Mouse (Mus musculus): ENCODE measurements around the gene Cebpe.

Gene Cebpe

GRCm38 (mm10) chr14:54712074-54712473 is at the start of gene Cebpe:
Gene Cebpe, minus strand, starts transcription at chr14:54712174.
- in situ Hi-C loops (cut with MboI, MseI), result loop anchor here (5.0 kb wide), 1 partner anchor 75 kb away; no protein-coding TSS in a partner anchor

- in situ Hi-C loops (cut with MboI, MseI), result no loop called here
Measured at GRCm38 (mm10) chr14:54756382-54756781, 44.4 kb upstream of the Cebpe start.

- in situ Hi-C loops (cut with MboI, MseI), result no loop called here
Measured at GRCm38 (mm10) chr14:54754602-54755018, 42.6 kb upstream of the Cebpe start.

- in situ Hi-C loops (cut with MboI, MseI), result no loop called here
Measured at GRCm38 (mm10) chr14:54753986-54754601, 42.1 kb upstream of the Cebpe start.

GRCm38 (mm10) chr14:54752938-54753337 is 41.0 kb upstream of the Cebpe start:
- in situ Hi-C loops (cut with MboI, MseI), result no loop called here

GRCm38 (mm10) chr14:54751768-54752167 is 39.8 kb upstream of the Cebpe start:
- in situ Hi-C loops (cut with MboI, MseI), result no loop called here

- in situ Hi-C loops (cut with MboI, MseI), result no loop called here
Measured at GRCm38 (mm10) chr14:54749238-54749637, 37.3 kb upstream of the Cebpe start.

GRCm38 (mm10) chr14:54747942-54748917 is 36.3 kb upstream of the Cebpe start:
- in situ Hi-C loops (cut with MboI, MseI), result no loop called here

- in situ Hi-C loops (cut with MboI, MseI), result no loop called here
Measured at GRCm38 (mm10) chr14:54746038-54746437, 34.1 kb upstream of the Cebpe start.

GRCm38 (mm10) chr14:54744473-54744872 is 32.5 kb upstream of the Cebpe start:
- in situ Hi-C loops (cut with MboI, MseI), result no loop called here

GRCm38 (mm10) chr14:54742375-54742774 is 30.4 kb upstream of the Cebpe start:
- in situ Hi-C loops (cut with MboI, MseI), result no loop called here

GRCm38 (mm10) chr14:54741721-54742120 is 29.7 kb upstream of the Cebpe start:
- in situ Hi-C loops (cut with MboI, MseI), result no loop called here

- in situ Hi-C loops (cut with MboI, MseI), result no loop called here
Measured at GRCm38 (mm10) chr14:54737634-54738033, 25.7 kb upstream of the Cebpe start.

GRCm38 (mm10) chr14:54736555-54737552 is 24.9 kb upstream of the Cebpe start:
- in situ Hi-C loops (cut with MboI, MseI), result no loop called here

- in situ Hi-C loops (cut with MboI, MseI), result no loop called here
Measured at GRCm38 (mm10) chr14:54735221-54735620, 23.2 kb upstream of the Cebpe start.

- in situ Hi-C loops (cut with MboI, MseI), result no loop called here
Measured at GRCm38 (mm10) chr14:54734004-54734403, 22.0 kb upstream of the Cebpe start.

GRCm38 (mm10) chr14:54732206-54732605 is 20.2 kb upstream of the Cebpe start:
- in situ Hi-C loops (cut with MboI, MseI), result no loop called here

GRCm38 (mm10) chr14:54730305-54730704 is 18.3 kb upstream of the Cebpe start:
- in situ Hi-C loops (cut with MboI, MseI), result no loop called here

GRCm38 (mm10) chr14:54728823-54729653 is 17.1 kb upstream of the Cebpe start:
- in situ Hi-C loops (cut with MboI, MseI), result no loop called here

- in situ Hi-C loops (cut with MboI, MseI), result no loop called here
Measured at GRCm38 (mm10) chr14:54727565-54727964, 15.6 kb upstream of the Cebpe start.

GRCm38 (mm10) chr14:54724049-54724448 is 12.1 kb upstream of the Cebpe start:
- in situ Hi-C loops (cut with MboI, MseI), result no loop called here

Measured in T-helper 1 cell (primary cell).